Mouse (Mus musculus): Measurements from ENCODE around the gene Gtpbp1. TPM values are rescaled to one million over a fixed set of nuclear protein-coding genes. Genes with fewer than 3 reads are reported as not detected.

Gene Gtpbp1
- total RNA-seq, 2 experiments from 2014 or later = 31.2 to 36.8 TPM

- no peak for ATAC-seq (ENCODE audit: poor library complexity, severe bottlenecking)
Measured at GRCm38 (mm10) chr15:79750266-79750665, 59.6 kb downstream of the Gtpbp1 start.

DNA sequence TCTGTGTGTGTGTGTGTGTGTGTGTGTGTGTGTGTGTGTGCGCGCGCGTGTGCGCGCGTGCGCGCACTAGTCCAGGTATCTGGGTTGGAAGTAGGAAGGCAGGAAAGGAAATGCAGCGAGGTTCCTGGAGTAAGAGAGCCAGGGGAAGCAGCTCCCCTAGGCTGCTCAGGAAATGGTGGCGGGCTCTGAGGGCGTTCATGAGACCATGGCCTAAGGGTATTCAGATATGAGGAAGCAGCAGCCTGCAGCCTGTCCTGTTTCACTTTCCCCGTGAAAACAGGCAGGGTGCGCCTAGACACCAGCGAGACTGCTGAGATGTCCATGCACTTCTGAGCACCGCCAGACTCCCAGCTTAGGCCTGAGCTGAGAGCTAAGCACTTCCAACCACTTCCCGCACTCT lies 61.1 kb downstream of the Gtpbp1 start:
- ATAC-seq (ENCODE audit: poor library complexity, severe bottlenecking) = peak; percentile 54

DNA sequence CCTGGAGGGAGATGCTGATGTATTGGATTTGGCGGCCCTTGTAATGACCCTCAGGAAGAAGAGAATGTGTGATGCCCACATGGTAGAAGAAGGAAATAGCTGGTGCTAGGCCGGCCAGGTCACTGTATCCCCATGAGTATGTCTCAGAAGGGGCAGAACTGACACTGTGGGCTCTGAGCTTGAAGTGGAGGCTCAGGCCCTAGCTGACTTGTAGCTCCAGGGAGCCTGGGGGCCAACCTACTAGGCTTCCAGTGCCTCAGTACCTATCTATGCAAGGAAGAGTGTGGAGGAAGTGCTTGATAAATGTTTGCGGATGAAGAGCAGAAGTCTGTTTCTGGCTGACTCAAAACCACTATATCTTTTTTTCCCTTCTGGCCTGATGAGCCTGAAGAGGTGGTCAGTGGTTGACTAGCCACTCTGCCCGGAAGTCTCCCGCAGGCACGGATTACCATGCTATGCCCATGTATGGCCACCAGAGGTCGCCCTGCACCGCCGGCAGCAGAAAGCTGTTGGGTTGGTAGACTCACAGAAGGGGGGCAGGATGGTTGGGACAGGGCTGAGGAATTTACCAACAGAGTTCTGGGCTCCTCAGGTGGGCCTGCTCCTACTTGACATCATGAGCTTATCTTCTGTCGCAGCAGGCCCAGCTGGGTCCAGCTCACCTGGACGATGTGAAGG lies 62.2 kb downstream of the Gtpbp1 start:
- peak; percentile 72 for ATAC-seq (ENCODE audit: poor library complexity, severe bottlenecking)

DNA sequence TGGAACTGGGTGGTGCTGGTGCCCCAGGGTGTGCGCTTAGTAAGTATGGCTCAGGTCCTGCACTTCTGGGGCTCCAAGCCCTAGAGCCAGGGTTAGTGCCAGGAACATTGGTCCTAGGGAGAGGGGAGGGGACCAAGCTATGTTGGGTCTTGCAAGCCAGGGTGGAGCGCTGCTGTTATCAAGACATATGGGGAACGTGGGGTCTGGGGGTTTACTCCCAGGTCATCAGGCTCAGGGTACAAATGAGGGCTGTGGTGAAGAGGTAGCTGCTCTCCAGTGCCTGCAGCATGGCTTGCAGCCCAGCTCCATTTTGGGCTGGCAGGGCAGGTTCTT lies 62.7 kb downstream of the Gtpbp1 start:
- no peak for ATAC-seq (ENCODE audit: poor library complexity, severe bottlenecking)

DNA sequence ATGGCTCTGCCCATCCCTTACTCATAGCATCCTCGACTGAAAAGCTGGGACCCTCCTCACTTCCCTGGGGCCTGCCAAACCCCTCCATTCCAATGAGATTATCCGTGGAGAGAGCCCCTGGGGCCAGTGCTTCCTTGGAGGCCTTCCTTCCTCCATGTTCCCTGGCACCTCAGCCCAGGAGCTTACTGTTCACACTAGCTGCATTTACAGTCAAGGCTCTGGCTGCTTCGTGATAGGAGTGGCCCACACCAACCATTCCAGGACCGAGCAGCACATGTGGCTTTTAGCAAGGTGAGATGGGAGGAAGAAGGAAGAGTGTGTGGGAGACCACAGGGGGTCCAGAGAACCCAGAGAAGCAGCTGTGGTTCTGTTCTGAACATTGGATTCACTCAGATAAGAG lies 63.2 kb downstream of the Gtpbp1 start:
- no peak for ATAC-seq (ENCODE audit: poor library complexity, severe bottlenecking)

DNA sequence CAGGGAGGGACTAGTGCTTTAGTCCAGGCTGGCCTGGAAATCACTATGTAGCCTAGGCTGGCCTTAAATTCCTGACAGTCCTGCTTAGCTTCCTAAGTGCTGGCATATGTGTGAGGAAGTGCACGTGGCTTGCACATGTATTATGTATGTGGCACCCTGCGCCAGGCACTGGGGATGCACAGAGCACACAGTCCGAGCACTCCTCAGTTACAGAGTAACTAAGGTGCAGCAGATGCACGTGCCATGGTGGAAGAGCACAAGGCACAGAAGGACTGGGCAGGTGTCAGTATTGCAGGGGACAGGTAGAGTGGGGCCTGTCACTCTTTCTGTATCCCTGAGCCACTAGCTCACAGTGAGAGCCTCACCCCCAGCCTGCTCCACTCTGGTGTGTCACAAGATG lies 64.5 kb downstream of the Gtpbp1 start:
- no peak for ATAC-seq (ENCODE audit: poor library complexity, severe bottlenecking)

- ATAC-seq (ENCODE audit: poor library complexity, severe bottlenecking) = no peak
Measured at GRCm38 (mm10) chr15:79755977-79756625, 65.5 kb downstream of the Gtpbp1 start.

DNA sequence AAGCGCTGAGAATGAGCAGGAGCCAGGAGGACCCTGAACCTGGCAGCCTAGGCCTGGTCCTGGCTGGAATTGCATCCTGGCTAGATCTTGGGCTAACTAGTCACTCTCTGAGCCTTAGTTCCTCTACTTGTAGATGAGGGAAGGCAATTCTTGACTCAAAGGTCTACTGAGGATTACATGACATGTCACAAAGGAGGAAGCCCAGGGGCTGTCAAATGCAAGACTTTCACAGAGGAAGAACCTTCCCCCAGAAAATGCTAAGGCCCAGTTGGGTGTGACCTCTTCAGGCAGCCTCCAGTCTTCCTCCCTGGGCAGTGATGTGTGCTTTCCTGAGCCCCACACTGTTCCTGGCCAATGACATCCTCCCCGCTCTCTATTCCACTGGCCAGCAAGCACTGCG lies 66.5 kb downstream of the Gtpbp1 start:
- peak; percentile 71 for ATAC-seq (ENCODE audit: poor library complexity, severe bottlenecking)

DNA sequence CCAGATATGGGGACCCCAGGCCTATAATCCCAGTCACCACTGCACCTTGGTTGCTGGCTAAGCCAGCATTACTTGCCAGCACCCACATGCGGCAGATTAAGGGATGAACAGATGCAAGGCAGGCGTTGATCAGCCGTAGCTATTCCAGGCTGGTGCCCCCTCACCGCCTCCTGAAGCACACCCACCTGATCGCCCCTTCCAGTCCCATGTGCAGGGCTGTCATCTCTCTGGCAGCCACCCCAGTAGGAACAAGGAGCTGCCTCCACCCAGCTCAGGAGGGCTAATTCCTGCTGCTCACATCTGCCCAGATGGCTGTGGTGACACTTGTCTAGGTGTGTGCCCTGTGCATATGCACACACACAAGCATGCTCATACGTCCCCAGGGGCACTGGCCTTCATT lies 70.3 kb downstream of the Gtpbp1 start:
- ATAC-seq (ENCODE audit: poor library complexity, severe bottlenecking) = no peak

- ATAC-seq (ENCODE audit: poor library complexity, severe bottlenecking) = no peak
Measured at GRCm38 (mm10) chr15:79763001-79763400, 72.4 kb downstream of the Gtpbp1 start.

DNA sequence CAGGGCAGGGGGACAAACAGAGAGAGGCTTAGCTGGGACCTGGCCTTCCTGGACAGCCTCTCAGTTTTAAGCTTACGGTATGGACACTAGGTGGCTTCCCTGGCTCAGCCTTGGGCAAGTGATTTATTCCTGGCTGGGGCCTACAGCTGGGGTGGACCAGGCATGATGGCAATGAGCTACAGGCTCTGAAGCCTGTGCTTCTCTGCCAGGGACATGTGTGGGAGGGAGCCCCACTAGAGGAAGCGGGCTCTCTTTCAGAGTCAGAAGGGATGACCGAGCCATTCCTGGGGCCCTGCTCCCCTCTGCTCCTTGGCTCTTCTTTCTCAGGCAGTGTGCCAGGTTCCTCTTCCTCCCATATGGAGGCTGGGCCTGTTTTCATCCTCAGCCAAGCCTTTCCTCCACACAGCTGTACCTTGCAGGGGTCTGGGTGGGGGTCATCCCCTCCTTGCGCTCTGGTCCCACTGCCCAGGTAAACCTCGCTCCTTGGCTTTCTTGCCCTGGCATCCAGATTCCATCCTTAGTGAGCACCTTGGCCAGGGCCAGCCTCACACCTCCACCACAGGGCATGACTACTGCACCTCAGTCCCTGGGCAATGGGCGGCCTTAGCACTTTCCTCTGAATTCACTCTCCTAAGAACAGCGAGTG lies 73.1 kb downstream of the Gtpbp1 start:
- no peak for ATAC-seq (ENCODE audit: poor library complexity, severe bottlenecking)

- ATAC-seq (ENCODE audit: poor library complexity, severe bottlenecking) = no peak
Measured at GRCm38 (mm10) chr15:79764539-79765267, 74.1 kb downstream of the Gtpbp1 start.

DNA sequence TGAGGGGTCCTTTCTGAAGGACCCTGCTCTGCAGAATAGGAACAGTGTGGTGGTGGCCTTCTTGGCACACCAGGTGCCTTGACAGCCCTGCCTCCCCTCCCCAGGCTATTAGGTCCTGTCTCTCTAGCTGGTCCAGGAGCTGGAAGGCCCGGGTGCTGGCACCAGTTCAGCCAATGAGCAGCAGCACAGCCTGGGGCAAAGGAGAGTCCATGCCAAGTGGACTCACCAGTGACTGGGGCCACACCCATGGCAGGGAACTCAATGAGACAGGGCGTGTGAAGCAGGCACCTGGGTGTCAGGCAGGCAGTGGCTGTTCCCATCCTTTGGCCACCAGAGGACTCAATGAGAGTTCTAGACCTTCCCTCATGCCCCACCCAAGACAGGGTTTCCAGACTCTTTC lies 74.7 kb downstream of the Gtpbp1 start:
- no peak for ATAC-seq (ENCODE audit: poor library complexity, severe bottlenecking)

GRCm38 (mm10) chr15:79766168-79766567 lies 75.5 kb downstream of the Gtpbp1 start:
- ATAC-seq (ENCODE audit: poor library complexity, severe bottlenecking) = no peak

- ATAC-seq (ENCODE audit: poor library complexity, severe bottlenecking) = no peak
Measured at GRCm38 (mm10) chr15:79766586-79767071, 76.0 kb downstream of the Gtpbp1 start.

DNA sequence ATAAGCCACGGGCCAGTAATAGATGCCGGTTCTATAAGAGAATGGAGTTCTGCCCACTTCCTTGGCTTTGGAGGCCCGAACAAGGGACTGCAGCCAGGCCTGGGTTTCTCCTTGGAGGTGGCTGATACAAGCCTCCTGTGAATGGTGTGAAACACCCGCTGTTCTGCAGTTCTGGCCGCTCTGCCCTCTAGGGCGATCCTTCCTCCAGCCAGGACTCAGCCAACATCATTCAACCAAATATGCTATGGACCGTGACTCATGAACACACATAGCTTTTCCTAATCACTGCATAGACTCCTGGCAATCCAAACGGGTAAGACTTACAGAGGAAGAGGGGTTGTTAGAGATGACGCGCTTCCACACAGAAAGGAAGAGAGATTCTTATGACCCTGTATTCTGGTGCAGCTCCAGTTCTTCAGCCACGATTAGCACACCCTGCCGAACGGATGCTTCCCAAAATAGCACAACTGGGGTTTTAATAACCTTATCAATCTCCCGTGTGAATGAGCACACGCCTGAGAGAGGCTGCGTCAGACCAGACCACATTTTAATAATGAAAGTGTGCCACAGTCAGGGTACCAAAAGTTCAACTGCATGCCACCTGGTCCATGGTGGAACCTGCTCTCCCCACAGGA lies 76.8 kb downstream of the Gtpbp1 start:
- no peak for ATAC-seq (ENCODE audit: poor library complexity, severe bottlenecking)

DNA sequence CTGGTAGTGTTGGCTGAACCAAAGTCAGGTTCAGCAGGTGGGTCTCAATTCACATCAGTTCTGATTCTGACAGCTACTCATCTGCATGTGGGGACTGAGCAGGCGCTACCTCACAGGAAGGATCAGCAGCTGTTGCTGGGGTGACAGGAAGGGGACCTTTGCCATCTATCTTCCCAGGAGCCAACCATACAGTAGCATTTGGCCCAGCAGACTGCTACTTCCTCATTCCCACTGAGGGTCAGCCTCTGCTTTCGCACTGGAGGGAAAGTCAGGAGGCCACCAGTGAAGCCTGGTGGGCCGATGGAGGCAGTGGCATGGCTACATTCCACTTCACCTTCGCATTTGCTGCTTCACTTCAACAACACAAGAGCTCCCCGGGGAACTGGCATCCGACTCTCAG lies 77.7 kb downstream of the Gtpbp1 start:
- ATAC-seq (ENCODE audit: poor library complexity, severe bottlenecking) = peak; percentile 79

- ATAC-seq (ENCODE audit: poor library complexity, severe bottlenecking) = no peak
Measured at GRCm38 (mm10) chr15:79770629-79771240, 80.1 kb downstream of the Gtpbp1 start.

All from megakaryocyte, adult 5-6 weeks (primary cell).